Mouse (Mus musculus): ENCODE measurements at regions not wholly inside any gene's neighbourhood (a gene's known extent, or its start where the extent isn't known, plus 50 kb on each side); places are given as distances from the start of the nearest gene placed in this dataset.

DNA sequence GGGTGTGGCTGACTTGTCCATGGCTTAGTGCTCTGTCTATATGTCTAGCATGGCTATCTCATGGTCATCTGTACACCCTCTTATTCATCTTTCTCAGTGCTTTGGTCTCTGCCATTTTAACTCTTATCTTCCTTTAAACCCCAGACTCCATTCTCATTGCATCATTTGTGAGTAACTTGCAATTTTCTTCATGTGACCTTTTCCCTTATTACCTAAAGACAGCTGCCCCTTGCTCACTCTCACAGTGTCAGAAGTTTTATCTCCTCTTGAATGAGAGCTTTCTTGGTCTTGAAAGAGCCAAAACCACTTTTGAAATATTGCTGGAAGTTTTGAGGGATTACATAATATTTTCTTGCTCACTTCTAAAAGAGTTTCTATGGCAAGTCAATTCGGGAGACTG lies 1459.9 kb downstream of the Slc22a22 start:
- Histone ChIP-seq H3K4me3 (no peak overlapping the region), H3K9me3 (replicated peaks) (no peaks in the 10 kb centered on the region), H3K4me2 (no peak overlapping the region), H3K9ac (no peak overlapping the region), H3K36me3 (no peaks in the 10 kb centered on the region), H3K27me3 (replicated peaks) (no peaks in the 10 kb centered on the region), H3K4me1 (no peaks in the 10 kb centered on the region), H3K27ac (no peak overlapping the region)
- 67% methylated on average over 1 of the region's 1 CpGs for WGBS (ENCODE audit: insufficient replicate concordance)
- no peak for ATAC-seq

DNA sequence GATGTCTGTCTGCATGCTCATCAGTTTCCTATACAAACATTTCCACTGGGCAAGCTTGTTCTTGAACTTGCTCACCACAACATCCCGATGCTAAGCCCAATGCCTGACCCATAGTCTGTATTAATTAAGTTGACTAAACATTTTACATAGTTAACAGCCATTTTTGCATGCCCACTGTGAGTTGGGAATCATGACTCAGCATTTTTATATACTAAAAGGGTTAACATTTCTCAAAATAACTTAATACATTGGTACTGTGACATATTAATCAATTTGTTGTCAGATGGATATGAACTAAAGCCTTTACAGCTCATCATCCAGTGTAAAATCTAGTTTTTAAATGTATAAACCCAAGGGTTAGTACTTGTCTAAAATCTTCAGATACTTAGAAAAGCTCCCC lies 1461.4 kb downstream of the Slc22a22 start:
- H3K4me2 ChIP-seq: no peak overlapping the region
- no peak for ATAC-seq
- no peak overlapping the region for H3K4me3 ChIP-seq
- no peaks in the 10 kb centered on the region for H3K9me3 ChIP-seq (replicated peaks)
- H3K27me3 ChIP-seq (replicated peaks): no peaks in the 10 kb centered on the region
- WGBS (ENCODE audit: insufficient replicate concordance): 61% methylated on average over 1 of the region's 1 CpGs
- no peaks in the 10 kb centered on the region for H3K36me3 ChIP-seq
- no peaks in the 10 kb centered on the region for H3K4me1 ChIP-seq
- no peak overlapping the region for H3K9ac ChIP-seq
- no peak overlapping the region for H3K27ac ChIP-seq

DNA sequence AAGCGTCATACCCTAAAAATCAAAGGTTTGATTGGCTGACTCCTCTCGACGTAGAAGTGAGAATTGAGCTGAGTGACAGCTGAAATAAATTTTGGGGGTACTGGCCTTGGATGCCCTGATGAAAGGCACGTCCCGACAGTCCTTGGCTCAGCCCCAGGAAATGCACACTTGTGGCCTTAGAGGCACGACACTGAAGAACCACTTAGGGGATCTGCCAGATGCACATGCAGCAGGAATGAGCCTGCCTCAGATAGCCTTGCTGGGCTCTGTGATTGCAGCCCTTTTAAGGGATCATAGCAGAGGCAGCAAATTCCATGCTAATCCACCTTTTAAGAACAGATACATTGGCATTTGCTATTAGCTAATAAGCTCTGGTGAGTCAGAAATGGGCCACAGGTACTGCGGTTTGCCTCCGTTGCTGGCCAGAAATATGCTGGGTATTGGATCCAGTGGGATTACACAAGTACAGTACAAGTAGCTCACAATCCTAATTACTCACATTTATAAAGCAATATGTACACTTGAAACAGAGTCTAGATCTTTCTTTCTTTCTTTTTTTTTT lies 1463.3 kb downstream of the Slc22a22 start:
- H3K9ac ChIP-seq: no peak overlapping the region
- H3K27me3 ChIP-seq (replicated peaks): no peaks in the 10 kb centered on the region
- H3K36me3 ChIP-seq: no peaks in the 10 kb centered on the region
- H3K4me2 ChIP-seq: no peak overlapping the region
- H3K27ac ChIP-seq: no peak overlapping the region
- H3K4me1 ChIP-seq: no peaks in the 10 kb centered on the region
- H3K9me3 ChIP-seq (replicated peaks): no peaks in the 10 kb centered on the region
- 62% methylated on average over 8 of the region's 8 CpGs for WGBS (ENCODE audit: insufficient replicate concordance)
- no peak for ATAC-seq
- H3K4me3 ChIP-seq: no peak overlapping the region

DNA sequence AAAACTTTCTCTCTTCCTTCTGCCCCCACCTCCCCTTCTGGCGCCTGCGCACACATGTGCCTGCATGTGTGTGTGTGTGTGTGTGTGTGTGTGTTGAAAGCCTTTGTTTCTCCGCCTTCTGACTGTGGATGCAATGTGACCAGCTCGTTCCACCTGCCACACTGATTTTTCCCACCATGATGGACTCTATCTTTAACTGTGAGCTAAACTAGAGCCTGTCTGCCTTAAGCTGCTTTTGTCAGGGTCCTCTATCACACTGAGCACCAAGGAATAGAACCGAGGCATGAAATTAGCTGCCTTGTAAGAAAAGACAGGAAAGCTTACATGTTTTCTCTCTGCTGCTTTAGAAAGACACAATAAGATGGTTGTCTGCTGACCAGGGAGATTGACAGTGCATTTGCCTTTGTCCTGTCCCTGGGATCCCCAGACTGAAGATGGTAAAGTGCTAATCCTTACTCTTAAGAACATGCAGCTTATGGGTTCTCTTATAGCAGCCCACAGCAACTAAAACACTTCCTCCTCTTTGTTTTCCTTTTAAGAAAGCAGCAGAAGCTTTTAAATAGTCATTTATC lies 1468.7 kb downstream of the Slc22a22 start:
- Histone ChIP-seq H3K27me3 (replicated peaks) (no peaks in the 10 kb centered on the region), H3K4me3 (no peak overlapping the region), H3K4me1 (no peaks in the 10 kb centered on the region), H3K9ac (no peak overlapping the region), H3K27ac (no peak overlapping the region), H3K36me3 (no peaks in the 10 kb centered on the region), H3K4me2 (no peak overlapping the region), H3K9me3 (replicated peaks) (no peaks in the 10 kb centered on the region)
- no peak for ATAC-seq
- 66% methylated on average over 5 of the region's 5 CpGs for WGBS (ENCODE audit: insufficient replicate concordance)

DNA sequence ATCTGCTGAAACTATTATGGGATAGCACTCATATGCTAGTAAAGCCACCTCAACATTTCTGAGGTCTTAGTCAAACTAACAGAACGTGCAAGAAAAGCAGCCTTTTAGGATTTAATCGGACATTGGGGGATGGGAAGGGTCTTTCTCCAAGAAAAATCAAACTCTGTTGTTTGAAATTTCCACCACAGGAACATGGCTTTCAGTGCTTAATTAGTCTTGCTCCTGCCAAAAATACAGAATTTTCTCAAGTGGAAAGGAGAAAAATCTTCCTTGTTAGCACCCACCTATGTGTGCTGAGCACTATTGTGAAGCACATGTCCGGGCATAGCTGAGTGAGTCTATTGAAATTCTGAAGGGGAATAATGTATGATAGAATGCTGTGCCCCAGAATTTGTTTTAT lies 1470.0 kb downstream of the Slc22a22 start:
- Histone ChIP-seq H3K4me3 (no peak overlapping the region), H3K9ac (no peak overlapping the region), H3K27me3 (replicated peaks) (no peaks in the 10 kb centered on the region), H3K4me2 (no peak overlapping the region), H3K27ac (no peak overlapping the region), H3K36me3 (no peaks in the 10 kb centered on the region), H3K9me3 (replicated peaks) (no peaks in the 10 kb centered on the region), H3K4me1 (no peaks in the 10 kb centered on the region)
- no peak for ATAC-seq
- WGBS (ENCODE audit: insufficient replicate concordance): 66% methylated on average over 3 of the region's 3 CpGs

DNA sequence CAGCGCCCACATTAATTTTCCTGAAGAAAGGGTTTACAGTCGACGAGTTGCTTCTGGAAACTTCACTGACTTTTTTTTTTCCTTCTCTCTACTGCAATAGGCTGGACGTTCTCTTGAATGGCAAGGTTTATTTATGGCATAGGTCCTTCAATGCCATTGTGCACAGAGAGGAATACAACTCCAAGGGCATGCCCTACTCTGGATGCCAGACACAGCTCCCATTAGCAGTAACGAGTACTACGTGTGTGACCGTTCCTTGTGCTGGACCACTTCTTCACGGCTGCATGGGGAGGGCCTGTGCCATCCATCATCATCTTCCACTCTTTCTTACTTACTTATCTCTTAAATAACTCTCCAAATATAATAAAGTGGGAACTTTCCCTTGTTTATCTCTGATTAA lies 1472.1 kb downstream of the Slc22a22 start:
- Histone ChIP-seq H3K4me3 (no peak overlapping the region), H3K9ac (no peak overlapping the region), H3K27me3 (replicated peaks) (no peaks in the 10 kb centered on the region), H3K9me3 (replicated peaks) (no peaks in the 10 kb centered on the region), H3K4me1 (no peaks in the 10 kb centered on the region), H3K36me3 (no peaks in the 10 kb centered on the region), H3K4me2 (no peak overlapping the region), H3K27ac (no peak overlapping the region)
- WGBS (ENCODE audit: insufficient replicate concordance): 76% methylated on average over 8 of the region's 8 CpGs
- ATAC-seq: no peak

DNA sequence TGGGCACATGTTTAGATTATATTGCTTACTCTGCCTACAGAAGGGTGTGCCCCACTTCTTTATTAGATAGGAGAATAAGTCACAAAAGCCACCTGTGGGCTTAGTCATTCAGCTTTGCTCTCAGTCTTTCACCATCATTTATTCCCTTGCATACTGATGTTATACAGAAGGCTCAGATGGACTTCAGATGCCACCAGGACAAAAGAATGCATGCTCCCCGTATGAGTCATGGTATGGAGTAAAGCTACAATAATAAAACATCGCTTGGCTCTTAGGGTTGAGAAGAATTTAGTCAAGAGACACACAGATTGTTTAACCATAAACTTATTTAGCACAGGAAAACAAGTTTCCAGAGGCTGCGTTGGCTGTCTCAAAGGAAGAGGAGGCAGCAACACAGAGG lies 1473.5 kb downstream of the Slc22a22 start:
- Histone ChIP-seq H3K36me3 (no peaks in the 10 kb centered on the region), H3K4me3 (no peak overlapping the region)

DNA sequence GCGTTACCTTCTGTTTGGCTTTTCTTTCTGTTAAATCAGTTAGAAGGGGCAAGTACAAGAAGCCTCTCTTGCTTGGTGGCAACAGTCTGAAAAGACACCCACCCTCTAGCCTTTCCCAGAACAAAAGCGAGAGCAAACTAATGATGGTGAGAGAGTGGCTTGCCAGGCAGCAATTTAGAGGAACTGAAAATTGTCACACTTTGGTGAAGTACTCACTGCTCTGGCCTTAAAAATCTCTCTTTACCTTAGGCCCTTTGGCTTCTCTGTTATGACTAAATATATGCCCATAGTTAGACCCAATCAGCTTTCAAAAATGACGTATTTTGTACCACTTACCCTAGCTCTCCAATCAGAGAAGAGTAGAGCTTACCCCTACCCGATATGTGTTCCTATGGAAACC lies 1477.8 kb downstream of the Slc22a22 start:
- Histone ChIP-seq H3K4me2 (no peak overlapping the region), H3K4me3 (no peak overlapping the region), H3K27me3 (replicated peaks) (no peaks in the 10 kb centered on the region), H3K9me3 (replicated peaks) (no peaks in the 10 kb centered on the region), H3K27ac (no peak overlapping the region), H3K9ac (no peak overlapping the region), H3K36me3 (no peaks in the 10 kb centered on the region), H3K4me1 (no peaks in the 10 kb centered on the region)
- 70% methylated on average over 4 of the region's 4 CpGs for WGBS (ENCODE audit: insufficient replicate concordance)
- ATAC-seq: no peak

More for the DNA sequence above, 1473.5 kb downstream of the Slc22a22 start:
- Histone ChIP-seq H3K9ac (no peak overlapping the region), H3K27ac (no peak overlapping the region), H3K9me3 (replicated peaks) (no peaks in the 10 kb centered on the region), H3K4me2 (no peak overlapping the region), H3K27me3 (replicated peaks) (no peaks in the 10 kb centered on the region), H3K4me1 (no peaks in the 10 kb centered on the region)
- WGBS (ENCODE audit: insufficient replicate concordance): 69% methylated on average over 3 of the region's 3 CpGs
- no peak for ATAC-seq

DNA sequence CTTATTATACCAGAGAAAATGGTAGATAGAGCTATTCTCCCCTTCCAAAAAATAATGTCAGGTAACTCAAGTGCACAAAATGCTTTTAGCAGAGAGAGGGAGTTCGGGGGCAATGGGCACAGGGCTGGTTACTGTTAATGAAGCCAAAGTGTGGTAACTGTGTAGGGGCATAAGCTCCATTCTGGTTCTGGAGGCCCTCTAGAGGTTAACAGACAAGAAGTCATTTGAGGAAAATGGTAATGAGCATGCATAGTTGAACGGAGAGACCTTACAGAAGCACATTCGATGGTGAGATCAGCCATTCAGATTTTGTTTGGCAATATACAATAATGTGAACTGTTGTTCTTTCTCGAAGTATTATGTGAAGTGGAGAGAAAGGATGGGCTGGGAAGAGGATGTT lies 1479.4 kb downstream of the Slc22a22 start:
- no peaks in the 10 kb centered on the region for H3K4me1 ChIP-seq
- H3K4me3 ChIP-seq: no peak overlapping the region
- H3K36me3 ChIP-seq: no peaks in the 10 kb centered on the region
- no peak overlapping the region for H3K27ac ChIP-seq
- H3K9ac ChIP-seq: no peak overlapping the region
- whole genome bisulfite sequencing (ENCODE audit: insufficient replicate concordance): 64% methylated on average over 4 of the region's 4 CpGs
- no peaks in the 10 kb centered on the region for H3K9me3 ChIP-seq (replicated peaks)
- ATAC-seq: no peak
- H3K27me3 ChIP-seq (replicated peaks): no peaks in the 10 kb centered on the region
- H3K4me2 ChIP-seq: no peak overlapping the region

DNA sequence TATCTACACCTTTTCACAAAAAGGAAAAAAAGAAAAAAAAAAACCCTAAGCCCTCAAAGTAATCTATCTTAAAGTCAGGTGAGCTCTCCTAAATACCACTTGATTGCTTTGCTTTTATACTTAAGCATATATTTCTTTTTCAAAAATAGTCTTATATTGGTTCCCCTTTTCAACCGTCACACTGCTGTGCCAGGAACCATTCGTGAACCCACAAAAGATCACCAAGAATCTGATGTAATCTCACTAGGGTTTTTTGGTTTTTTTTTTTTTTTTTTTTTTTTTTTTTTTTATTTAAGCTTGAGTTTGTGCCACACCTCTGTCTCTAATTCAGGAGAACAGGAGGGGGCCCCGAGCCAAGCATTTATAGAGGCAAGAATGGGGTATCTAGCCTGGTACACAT lies 1482.7 kb downstream of the Slc22a22 start:
- Histone ChIP-seq H3K9me3 (replicated peaks) (no peaks in the 10 kb centered on the region), H3K4me2 (no peak overlapping the region), H3K9ac (no peak overlapping the region), H3K27me3 (replicated peaks) (no peaks in the 10 kb centered on the region), H3K4me3 (no peak overlapping the region), H3K36me3 (no peaks in the 10 kb centered on the region), H3K27ac (no peak overlapping the region), H3K4me1 (no peaks in the 10 kb centered on the region)
- 40% methylated on average over 3 of the region's 3 CpGs for WGBS (ENCODE audit: insufficient replicate concordance)
- no peak for ATAC-seq

DNA sequence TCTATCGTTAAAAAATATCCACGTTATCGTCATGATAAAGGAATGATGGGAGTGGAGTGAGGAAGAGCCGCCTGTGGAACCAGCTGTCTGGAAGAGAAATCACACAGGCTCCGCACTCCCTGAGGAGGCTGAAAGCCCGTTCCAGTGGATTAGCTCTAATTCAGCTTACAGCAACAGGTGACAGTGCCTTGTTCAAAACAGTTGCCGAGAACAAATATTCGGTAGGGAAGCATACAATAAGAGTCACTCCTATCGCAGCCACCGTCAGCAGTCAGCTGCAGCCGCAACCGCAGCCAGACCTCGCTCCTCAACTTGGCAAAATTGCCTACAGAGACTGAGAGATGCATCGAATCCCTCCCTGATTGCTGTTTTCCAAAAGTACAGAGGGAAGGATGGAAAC lies 1501.6 kb downstream of the Slc22a22 start:
- Histone ChIP-seq H3K9ac (no peak overlapping the region), H3K27ac (no peak overlapping the region), H3K4me2 (no peak overlapping the region), H3K36me3 (no peaks in the 10 kb centered on the region), H3K4me3 (no peak overlapping the region), H3K9me3 (replicated peaks) (no peaks in the 10 kb centered on the region), H3K4me1 (no peaks in the 10 kb centered on the region), H3K27me3 (replicated peaks) (no peaks in the 10 kb centered on the region)
- 77% methylated on average over 14 of the region's 14 CpGs for WGBS (ENCODE audit: insufficient replicate concordance)
- ATAC-seq: no peak

DNA sequence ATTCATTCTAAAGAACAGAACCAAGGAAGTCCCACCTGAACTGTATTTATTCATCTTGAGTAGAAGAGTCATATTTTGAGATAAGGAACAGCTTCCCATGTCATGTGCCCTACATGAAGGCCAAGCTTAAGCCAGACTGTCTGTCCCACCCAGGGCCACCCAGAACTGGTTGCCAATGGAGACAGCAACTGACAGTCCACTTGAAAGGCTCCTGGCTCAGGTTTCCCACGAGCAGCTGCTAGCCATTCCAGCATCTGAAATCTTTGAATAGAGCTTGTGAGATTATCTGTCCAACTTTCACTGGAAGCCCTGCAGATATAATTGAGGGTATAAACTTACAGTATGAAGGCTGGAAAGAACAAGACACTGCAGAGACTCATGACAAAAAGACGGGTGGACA lies 1510.6 kb downstream of the Slc22a22 start:
- no peaks in the 10 kb centered on the region for H3K4me1 ChIP-seq
- no peaks in the 10 kb centered on the region for H3K27me3 ChIP-seq (replicated peaks)
- WGBS (ENCODE audit: insufficient replicate concordance): 45% methylated on average over 2 of the region's 2 CpGs
- H3K9ac ChIP-seq: no peak overlapping the region
- no peaks in the 10 kb centered on the region for H3K36me3 ChIP-seq
- no peak for ATAC-seq
- no peak overlapping the region for H3K27ac ChIP-seq
- no peak overlapping the region for H3K4me3 ChIP-seq
- no peak overlapping the region for H3K4me2 ChIP-seq
- no peaks in the 10 kb centered on the region for H3K9me3 ChIP-seq (replicated peaks)

DNA sequence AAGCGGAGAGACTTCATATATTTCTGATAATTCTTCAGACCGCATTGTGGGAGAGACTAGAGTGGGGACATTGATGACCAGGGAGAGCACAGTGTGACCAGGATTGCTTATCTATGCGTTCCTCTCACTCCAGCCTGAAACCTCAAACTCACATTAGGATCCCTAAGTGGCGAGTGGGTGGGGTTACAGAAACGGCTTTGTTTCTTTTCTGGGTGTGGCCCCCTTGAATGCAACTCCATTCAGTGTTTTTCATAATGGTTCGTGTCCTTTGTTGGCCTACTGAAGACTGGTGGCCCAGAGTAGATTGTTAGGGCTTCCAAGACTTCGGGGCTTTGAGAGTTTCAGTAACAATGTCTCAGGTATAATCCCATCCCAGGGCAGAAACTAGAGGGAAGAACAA lies 1512.1 kb downstream of the Slc22a22 start:
- Histone ChIP-seq H3K9me3 (replicated peaks) (no peaks in the 10 kb centered on the region), H3K9ac (no peak overlapping the region), H3K27ac (no peak overlapping the region), H3K4me1 (no peaks in the 10 kb centered on the region), H3K36me3 (no peaks in the 10 kb centered on the region), H3K4me3 (no peak overlapping the region), H3K27me3 (replicated peaks) (no peaks in the 10 kb centered on the region), H3K4me2 (no peak overlapping the region)
- ATAC-seq: no peak
- 34% methylated on average over 7 of the region's 7 CpGs for WGBS (ENCODE audit: insufficient replicate concordance)

Measured in liver, embryonic 12.5 days (tissue).